Mouse (Mus musculus) liver, embryonic 16.5 days (tissue): ENCODE results near the gene Rhpn2. TPM values are rescaled to one million over a fixed set of nuclear protein-coding genes. Genes with fewer than 3 reads are reported as not detected.

Experiments used
- ATAC-seq: fragments of 200-750 bp; cut with Nextera tagmentation; 2 replicates; pipeline ENCODE4 v1.8.0; 2017; ENCODE audit warnings: low read depth, mild to moderate bottlenecking, moderate number of reproducible peaks, moderate library complexity
- H3K27ac ChIP-seq: fragments of 300-500 bp; sonication (generic); 2 replicates; pipeline ENCODE4 v1.5.1; 2014; ENCODE audit warnings: mild to moderate bottlenecking, low read length
- H3K27me3 ChIP-seq: fragments of 300-500 bp; sonication (generic); 2 replicates; pipeline ENCODE4 v1.6.1; 2014; ENCODE audit warnings: low read depth, low read length, mixed read lengths; ENCODE audit not compliant: control insufficient read depth, insufficient read depth
- H3K36me3 ChIP-seq: fragments of 300-500 bp; sonication (generic); 2 replicates; pipeline ENCODE4 v1.6.1; 2014; ENCODE audit warnings: mild to moderate bottlenecking; ENCODE audit not compliant: control insufficient read depth, insufficient read depth
- H3K4me1 ChIP-seq: fragments of 300-500 bp; sonication (generic); 2 replicates; pipeline ENCODE4 v1.6.1; 2014; ENCODE audit warnings: low read depth, low read length, mixed read lengths; ENCODE audit not compliant: control insufficient read depth
- H3K4me2 ChIP-seq: fragments of 300-500 bp; sonication (generic); 2 replicates; pipeline ENCODE4 v1.6.1; 2014; ENCODE audit warnings: low read depth, low read length, mixed read lengths
- H3K4me3 ChIP-seq: fragments of 300-500 bp; sonication (generic); 2 replicates; pipeline ENCODE4 v1.5.1; 2014; ENCODE audit warnings: low read depth, mild to moderate bottlenecking, low read length
- H3K9ac ChIP-seq: fragments of 300-500 bp; sonication (generic); 2 replicates; pipeline ENCODE4 v1.6.1; 2014; ENCODE audit warnings: low read depth, low read length
- H3K9me3 ChIP-seq: fragments of 300-500 bp; sonication (generic); replicated peaks from 2 replicates; pipeline ENCODE4 v1.6.1; 2016; ENCODE audit warnings: low read length; ENCODE audit not compliant: control insufficient read depth
- WGBS: fragments of 180-500 bp; shearing (Covaris S2); extraction: QIAGEN DNeasy Blood & Tissue Kit; methylation state at CpG from one replicate; pipeline ENCODE4 v1.1.7; 2014; ENCODE audit not compliant: insufficient replicate concordance; 5-methylcytosine and 5-hydroxymethylcytosine counted together
- polyA plus RNA-seq: library from polyadenylated mRNA; unstranded; fragments of >200 nt; fragmentation: Nextera tagmentation; extraction: Ambion mirVana; gene quantifications from 2 replicates; pipeline ENCODE4 v1.2.1, GENCODE M21; 2015

Gene Rhpn2
- polyA plus RNA-seq, 1 experiment from 2014 or later, result 7.1 TPM

- H3K27me3 ChIP-seq, result peaks cover 13% of the 10 kb centered on the region
- ATAC-seq, result peak; percentile 62
- H3K4me2 ChIP-seq, result no peak overlapping the region
- H3K9ac ChIP-seq, result no peak overlapping the region
- no peaks in the 10 kb centered on the region for H3K36me3 ChIP-seq
- H3K4me3 ChIP-seq, result no peak overlapping the region
- no peaks in the 10 kb centered on the region for H3K9me3 ChIP-seq
- H3K4me1 ChIP-seq, result no peaks in the 10 kb centered on the region; the same call in none of the 2 replicates
- 39% methylated on average over 5 of the region's 5 CpGs for whole genome bisulfite sequencing
- no peak overlapping the region for H3K27ac ChIP-seq
Observed at GRCm38 (mm10) chr7:35340196-35340595, 6.2 kb downstream of the Rhpn2 start.

GRCm38 (mm10) chr7:35341282-35341681 lies 7.3 kb downstream of the Rhpn2 start:
- H3K4me3 ChIP-seq, result no peak overlapping the region
- H3K27ac ChIP-seq, result peak overlapping the region; percentile 29
- peaks cover 3% of the 10 kb centered on the region for H3K27me3 ChIP-seq
- WGBS, result 55% methylated on average over 6 of the region's 6 CpGs
- no peaks in the 10 kb centered on the region for H3K9me3 ChIP-seq
- H3K4me2 ChIP-seq, result no peak overlapping the region
- no peaks in the 10 kb centered on the region for H3K36me3 ChIP-seq
- peak; percentile 39 for ATAC-seq
- H3K9ac ChIP-seq, result no peak overlapping the region
- no peaks in the 10 kb centered on the region; the same call in none of the 2 replicates for H3K4me1 ChIP-seq

GRCm38 (mm10) chr7:35342498-35342897 lies 8.5 kb downstream of the Rhpn2 start:
- no peaks in the 10 kb centered on the region for H3K9me3 ChIP-seq
- H3K27ac ChIP-seq, result peak overlapping the region; percentile 63; the same call in 1 of the 2 replicates
- WGBS, result 41% methylated on average over 4 of the region's 4 CpGs
- no peak overlapping the region for H3K9ac ChIP-seq
- H3K27me3 ChIP-seq, result no peaks in the 10 kb centered on the region; the same call in none of the 2 replicates
- H3K36me3 ChIP-seq, result no peaks in the 10 kb centered on the region
- H3K4me3 ChIP-seq, result no peak overlapping the region
- no peak for ATAC-seq
- no peak overlapping the region for H3K4me2 ChIP-seq
- H3K4me1 ChIP-seq, result no peaks in the 10 kb centered on the region; the same call in none of the 2 replicates

- no peak overlapping the region for H3K4me2 ChIP-seq
- H3K9me3 ChIP-seq, result no peaks in the 10 kb centered on the region
- H3K27ac ChIP-seq, result no peak overlapping the region
- H3K36me3 ChIP-seq, result no peaks in the 10 kb centered on the region
- H3K9ac ChIP-seq, result no peak overlapping the region
- no peak overlapping the region for H3K4me3 ChIP-seq
- H3K27me3 ChIP-seq, result no peaks in the 10 kb centered on the region; the same call in 1 of the 2 replicates
- WGBS, result 51% methylated on average over 5 of the region's 5 CpGs
- ATAC-seq, result no peak
- H3K4me1 ChIP-seq, result peaks cover 6% of the 10 kb centered on the region
Observed at GRCm38 (mm10) chr7:35344785-35345330, 10.9 kb downstream of the Rhpn2 start.

GRCm38 (mm10) chr7:35347918-35348700 lies 14.1 kb downstream of the Rhpn2 start:
- no peaks in the 10 kb centered on the region for H3K27me3 ChIP-seq
- ATAC-seq, result no peak
- 36% methylated on average over 18 of the region's 18 CpGs for WGBS
- peaks cover 6% of the 10 kb centered on the region; the same call in 1 of the 2 replicates for H3K4me1 ChIP-seq
- no peaks in the 10 kb centered on the region for H3K9me3 ChIP-seq
- no peaks in the 10 kb centered on the region for H3K36me3 ChIP-seq
- no peak overlapping the region for H3K4me3 ChIP-seq
- H3K4me2 ChIP-seq, result no peak overlapping the region
- H3K9ac ChIP-seq, result no peak overlapping the region
- no peak overlapping the region for H3K27ac ChIP-seq

GRCm38 (mm10) chr7:35349022-35349421 lies 15.1 kb downstream of the Rhpn2 start:
- H3K4me2 ChIP-seq, result no peak overlapping the region
- no peaks in the 10 kb centered on the region for H3K9me3 ChIP-seq
- H3K27me3 ChIP-seq, result no peaks in the 10 kb centered on the region
- no peaks in the 10 kb centered on the region for H3K36me3 ChIP-seq
- no peak overlapping the region for H3K27ac ChIP-seq
- H3K4me3 ChIP-seq, result no peak overlapping the region
- peaks cover 6% of the 10 kb centered on the region; the same call in 1 of the 2 replicates for H3K4me1 ChIP-seq
- H3K9ac ChIP-seq, result no peak overlapping the region
- no peak for ATAC-seq
- whole genome bisulfite sequencing, result 59% methylated on average over 4 of the region's 4 CpGs

GRCm38 (mm10) chr7:35349886-35350684 lies 16.1 kb downstream of the Rhpn2 start:
- H3K27ac ChIP-seq, result peak overlapping the region; percentile 82
- no peaks in the 10 kb centered on the region for H3K27me3 ChIP-seq
- H3K4me1 ChIP-seq, result peaks cover 6% of the 10 kb centered on the region; the same call in 1 of the 2 replicates
- peak; percentile 85 for ATAC-seq
- no peaks in the 10 kb centered on the region for H3K9me3 ChIP-seq
- no peaks in the 10 kb centered on the region for H3K36me3 ChIP-seq
- 55% methylated on average over 8 of the region's 8 CpGs for WGBS
- H3K9ac ChIP-seq, result no peak overlapping the region
- H3K4me3 ChIP-seq, result no peak overlapping the region
- H3K4me2 ChIP-seq, result no peak overlapping the region

- H3K4me2 ChIP-seq, result no peak overlapping the region
- H3K36me3 ChIP-seq, result no peaks in the 10 kb centered on the region
- no peak overlapping the region for H3K4me3 ChIP-seq
- peaks cover 6% of the 10 kb centered on the region; the same call in 1 of the 2 replicates for H3K4me1 ChIP-seq
- ATAC-seq, result no peak
- H3K27me3 ChIP-seq, result no peaks in the 10 kb centered on the region
- 59% methylated on average over 3 of the region's 3 CpGs for WGBS
- H3K27ac ChIP-seq, result no peak overlapping the region
- H3K9me3 ChIP-seq, result no peaks in the 10 kb centered on the region
- H3K9ac ChIP-seq, result no peak overlapping the region
Observed at GRCm38 (mm10) chr7:35351155-35351554, 17.2 kb downstream of the Rhpn2 start.
